Mouse (Mus musculus) forelimb bud, embryonic 11.5 days (tissue): Measurements from ENCODE around the gene Xlr5b.
"Not testable (repeated sequence)": the region's sequence is repeated elsewhere in the genome, so short reads cannot be mapped to it uniquely, and the experiment has no call there.

Experiments
- DNase-seq: peaks from one replicate; pipeline ENCODE4 v3.0.0-alpha.2; 2012; ENCODE audit warnings: low read depth, low spot score

Gene Xlr5b

GRCm38 (mm10) chrX:73148496-73148895 is at the start of gene Xlr5b:
Gene Xlr5b, plus strand, starts transcription at chrX:73148796.
- DNase-seq, result not testable (repeated sequence)

- DNase-seq, result not testable (repeated sequence)
Observed at GRCm38 (mm10) chrX:73116747-73117146, 31.8 kb upstream of the Xlr5b start, which contains the start of gene Gm14685. Gene Gm14685, plus strand, starts transcription at chrX:73117047.

- not testable (repeated sequence) for DNase-seq
Observed at GRCm38 (mm10) chrX:73122859-73123829, 25.5 kb upstream of the Xlr5b start.

GRCm38 (mm10) chrX:73143218-73143618 is 5.4 kb upstream of the Xlr5b start:
- DNase-seq, result not testable (repeated sequence)

GRCm38 (mm10) chrX:73149350-73149749 is 754 bp downstream of the Xlr5b start, which contains the start of gene DXBay18:
Gene DXBay18, minus strand, starts transcription at chrX:73149450.
- DNase-seq, result not testable (repeated sequence)

GRCm38 (mm10) chrX:73176889-73177288 is 28.3 kb downstream of the Xlr5b start, which contains the start of gene Spin2d:
Gene Spin2d, minus strand, starts transcription at chrX:73176989.
- DNase-seq, result not testable (repeated sequence)

- peak; percentile 0 for DNase-seq
Observed at GRCm38 (mm10) chrX:73191934-73192333, 43.3 kb downstream of the Xlr5b start, which contains the start of gene Xlr3b. Gene Xlr3b, plus strand, starts transcription at chrX:73192207.
